Mouse (Mus musculus) brain, embryonic 14.5 days (tissue): ENCODE data around the gene Lpcat2b. TPM values are rescaled to one million over a fixed set of nuclear protein-coding genes. Genes with fewer than 3 reads are reported as not detected.
A peak's percentile ranks its signal among the peaks of the same experiment; 100 is the strongest.
"Not testable (repeated sequence)": the region's sequence is repeated elsewhere in the genome, so short reads cannot be mapped to it uniquely, and the experiment has no call there.

Experiments used
- DNase-seq: peaks from one replicate; pipeline ENCODE4 v3.0.0-alpha.2; 2011; ENCODE audit warnings: low read depth
- CTCF ChIP-seq: fragments of 200-500 bp; IDR thresholded peaks from 2 replicates; pipeline ENCODE4 v1.5.1; 2012; ENCODE audit warnings: inconsistent platforms, mild to moderate bottlenecking, moderate library complexity, borderline replicate concordance; ENCODE audit not compliant: insufficient read depth, insufficient read length; ENCODE audit errors: extremely low read depth
- POLR2A ChIP-seq: fragments of 200-500 bp; IDR thresholded peaks from 2 replicates; pipeline ENCODE4 v1.6.1; 2012; ENCODE audit warnings: mild to moderate bottlenecking, inconsistent platforms, borderline replicate concordance; ENCODE audit not compliant: poor library complexity, insufficient read depth, insufficient read length, severe bottlenecking; ENCODE audit errors: extremely low read depth
- polyA plus RNA-seq: library from polyadenylated mRNA; depleted of rRNA; stranded (reverse); fragments of >200 nt; gene quantifications from 2 replicates; pipeline ENCODE4 v1.2.3, GENCODE M21; 2012; rRNA removed

The Lpcat2b gene
- polyA plus RNA-seq: not detected in 2 replicates

GRCm38 (mm10) chr5:107431249-107431648 lies at the start of gene Lpcat2b:
Gene Lpcat2b, plus strand, starts transcription at chr5:107431549.
- no peak for DNase-seq
- no peak for TF ChIP-seq CTCF
- TF ChIP-seq POLR2A: no peak

GRCm38 (mm10) chr5:107386448-107386847 lies 44.9 kb upstream of the Lpcat2b start:
- not testable (repeated sequence) for DNase-seq

- TF ChIP-seq CTCF: no peak
- TF ChIP-seq POLR2A: no peak
- no peak for DNase-seq
Observed at GRCm38 (mm10) chr5:107387788-107388187, 43.6 kb upstream of the Lpcat2b start.

GRCm38 (mm10) chr5:107389373-107389772 lies 42.0 kb upstream of the Lpcat2b start:
- DNase-seq: no peak
- TF ChIP-seq POLR2A (no peak), CTCF (no peak)

- TF ChIP-seq CTCF (no peak), POLR2A (no peak)
- no peak for DNase-seq
Observed at GRCm38 (mm10) chr5:107394437-107394836, 36.9 kb upstream of the Lpcat2b start.

- no peak for DNase-seq
- TF ChIP-seq POLR2A: no peak
- no peak for TF ChIP-seq CTCF
Observed at GRCm38 (mm10) chr5:107402436-107402835, 28.9 kb upstream of the Lpcat2b start, which contains the start of gene Ephx4. Gene Ephx4, plus strand, starts transcription at chr5:107402736.

GRCm38 (mm10) chr5:107403011-107403946 lies 28.1 kb upstream of the Lpcat2b start:
- TF ChIP-seq CTCF: no peak
- TF ChIP-seq POLR2A: no peak
- peak; percentile 29 for DNase-seq

GRCm38 (mm10) chr5:107403947-107404684 lies 27.2 kb upstream of the Lpcat2b start:
- TF ChIP-seq POLR2A (no peak), CTCF (no peak)
- DNase-seq: peak; percentile 43

- no peak for TF ChIP-seq POLR2A
- TF ChIP-seq CTCF: no peak
- DNase-seq: no peak
Observed at GRCm38 (mm10) chr5:107405361-107405760, 26.0 kb upstream of the Lpcat2b start.

GRCm38 (mm10) chr5:107410305-107410704 lies 21.0 kb upstream of the Lpcat2b start:
- TF ChIP-seq CTCF: no peak
- no peak for TF ChIP-seq POLR2A
- DNase-seq: no peak

GRCm38 (mm10) chr5:107411326-107411725 lies 20.0 kb upstream of the Lpcat2b start:
- TF ChIP-seq POLR2A: no peak
- no peak for TF ChIP-seq CTCF
- DNase-seq: no peak
